Mouse (Mus musculus): Measurements from ENCODE around the gene Hs3st1.
A peak's percentile ranks its signal among the peaks of the same experiment; 100 is the strongest.
"Not testable (repeated sequence)": the region's sequence is repeated elsewhere in the genome, so short reads cannot be mapped to it uniquely, and the experiment has no call there.

Gene Hs3st1

GRCm38 (mm10) chr5:39755375-39755774 lies at the start of gene Hs3st1:
Gene Hs3st1, minus strand, starts transcription at chr5:39755475.
- DNase-seq (ENCODE audit: low spot score): not testable (repeated sequence)

- DNase-seq (ENCODE audit: low spot score): no peak
Measured at GRCm38 (mm10) chr5:39804663-39805062, 49.4 kb upstream of the Hs3st1 start.

GRCm38 (mm10) chr5:39803941-39804340 lies 48.7 kb upstream of the Hs3st1 start:
- DNase-seq (ENCODE audit: low spot score): no peak

GRCm38 (mm10) chr5:39803457-39803856 lies 48.2 kb upstream of the Hs3st1 start:
- DNase-seq (ENCODE audit: low spot score): no peak

GRCm38 (mm10) chr5:39802110-39802509 lies 46.8 kb upstream of the Hs3st1 start:
- DNase-seq (ENCODE audit: low spot score): no peak

GRCm38 (mm10) chr5:39777094-39777710 lies 21.9 kb upstream of the Hs3st1 start:
- no peak for DNase-seq (ENCODE audit: low spot score)

- no peak for DNase-seq (ENCODE audit: low spot score)
Measured at GRCm38 (mm10) chr5:39771680-39772348, 16.5 kb upstream of the Hs3st1 start.

- no peak for DNase-seq (ENCODE audit: low spot score)
Measured at GRCm38 (mm10) chr5:39761682-39762456, 6.6 kb upstream of the Hs3st1 start.

- DNase-seq (ENCODE audit: low spot score): no peak
Measured at GRCm38 (mm10) chr5:39758890-39759475, 3.7 kb upstream of the Hs3st1 start.

- DNase-seq (ENCODE audit: low spot score): no peak
Measured at GRCm38 (mm10) chr5:39736843-39737242, 18.4 kb downstream of the Hs3st1 start.

GRCm38 (mm10) chr5:39733750-39734443 lies 21.4 kb downstream of the Hs3st1 start:
- DNase-seq (ENCODE audit: low spot score): no peak

GRCm38 (mm10) chr5:39733013-39733749 lies 22.1 kb downstream of the Hs3st1 start:
- no peak for DNase-seq (ENCODE audit: low spot score)

GRCm38 (mm10) chr5:39715694-39716550 lies 39.4 kb downstream of the Hs3st1 start:
- no peak for DNase-seq (ENCODE audit: low spot score)

GRCm38 (mm10) chr5:39715193-39715592 lies 40.1 kb downstream of the Hs3st1 start:
- no peak for DNase-seq (ENCODE audit: low spot score)

GRCm38 (mm10) chr5:39705539-39705938 lies 49.7 kb downstream of the Hs3st1 start:
- DNase-seq (ENCODE audit: low spot score): no peak

- no peak for DNase-seq (ENCODE audit: low spot score)
Measured at GRCm38 (mm10) chr5:39660826-39661225, 94.4 kb downstream of the Hs3st1 start.

- no peak for DNase-seq (ENCODE audit: low spot score)
Measured at GRCm38 (mm10) chr5:39659417-39659816, 95.9 kb downstream of the Hs3st1 start.

- DNase-seq (ENCODE audit: low spot score): no peak
Measured at GRCm38 (mm10) chr5:39644827-39645380, 110.4 kb downstream of the Hs3st1 start.

- DNase-seq (ENCODE audit: low spot score): peak; percentile 79
Measured at GRCm38 (mm10) chr5:39643924-39644826, 111.1 kb downstream of the Hs3st1 start.

Data from testis, postnatal 14 days (tissue).